Mouse (Mus musculus) ES-E14 (cell line): ENCODE data around the gene Dok3. TPM values are rescaled to one million over a fixed set of nuclear protein-coding genes. Genes with fewer than 3 reads are reported as not detected.

Source experiments
- DNase-seq: peaks from one replicate; pipeline ENCODE4 v3.0.0-alpha.2; 2013; ENCODE audit warnings: low read depth, low spot score
- H3K27ac ChIP-seq: 2 replicates; pipeline ENCODE4 v1.5.1; 2012; ENCODE audit warnings: low read depth, mild to moderate bottlenecking, low read length, moderate library complexity, mixed read lengths; ENCODE audit not compliant: poor library complexity, insufficient read depth, severe bottlenecking
- H3K36me3 ChIP-seq: 2 replicates; pipeline ENCODE4 v1.6.1; 2012; ENCODE audit warnings: mild to moderate bottlenecking, low read length, moderate library complexity, mixed read lengths; ENCODE audit not compliant: control insufficient read depth, poor library complexity, insufficient read depth, severe bottlenecking
- H3K4me1 ChIP-seq, 2 experiments: fragments of 150-350 bp in 1 of 2; sonication (generic) in 1 of 2; 2 replicates each; pipeline ENCODE4 v1.6.1; 2012; ENCODE audit warnings: low read length in 2 of 2, mild to moderate bottlenecking in 1 of 2, mixed read lengths in 1 of 2; ENCODE audit not compliant: control insufficient read depth in 2 of 2, insufficient read depth in 2 of 2, poor library complexity in 1 of 2
- H3K4me3 ChIP-seq, 2 experiments: fragments of 150-350 bp in 1 of 2; sonication (generic) in 1 of 2; 2 replicates each; pipeline ENCODE4 v1.5.1; 2012; ENCODE audit warnings: low read length in 2 of 2, low read depth in 1 of 2, mild to moderate bottlenecking in 1 of 2, mixed read lengths in 1 of 2; ENCODE audit not compliant: insufficient read depth in 1 of 2, poor library complexity in 1 of 2, severe bottlenecking in 1 of 2
- H3K9ac ChIP-seq: 2 replicates; pipeline ENCODE4 v1.6.1; 2012; ENCODE audit warnings: low read depth, mild to moderate bottlenecking, low read length, mixed read lengths; ENCODE audit not compliant: poor library complexity, insufficient read depth, severe bottlenecking
- H3K9me3 ChIP-seq: fragments of 150-350 bp; sonication (generic); 2 replicates; pipeline ENCODE4 v1.6.1; 2012; ENCODE audit warnings: low read depth, mild to moderate bottlenecking, low read length; ENCODE audit not compliant: control insufficient read depth, insufficient read depth
- CHD2 ChIP-seq: IDR thresholded peaks from 2 replicates; pipeline ENCODE4 v1.6.1; 2014; ENCODE audit warnings: mild to moderate bottlenecking, low read depth, low read length, inconsistent platforms
- HCFC1 ChIP-seq: IDR thresholded peaks from 2 replicates; pipeline ENCODE4 v1.6.1; 2012; ENCODE audit warnings: low read length, inconsistent platforms, borderline replicate concordance; ENCODE audit not compliant: insufficient read depth
- MAFK ChIP-seq: IDR thresholded peaks from 2 replicates; pipeline ENCODE4 v1.6.1; 2014; ENCODE audit warnings: mild to moderate bottlenecking, low read depth, low read length, inconsistent platforms; ENCODE audit not compliant: insufficient read depth
- ZC3H11A ChIP-seq: IDR thresholded peaks from 2 replicates; pipeline ENCODE4 v1.6.1; 2012; ENCODE audit warnings: low read depth, mild to moderate bottlenecking, inconsistent platforms, low read length, borderline replicate concordance
- ZNF384 ChIP-seq: IDR thresholded peaks from 2 replicates; pipeline ENCODE4 v1.6.1; 2012; ENCODE audit warnings: low read depth, low read length, inconsistent platforms
- in situ Hi-C, 2 experiments: fragments of 600-800 bp; cut with MboI; formaldehyde crosslinking; loops; one replicate each; pipeline ENCODE4 v1.15.1; 2025; ENCODE audit warnings: low sequenced_read_pairs in 2 of 2, inconsistent platforms in 1 of 2; ENCODE audit not compliant: unreplicated experiment in 2 of 2
- total RNA-seq: library from RNA; depleted of rRNA; stranded (reverse); fragments of 300-350 nt; gene quantifications from 2 replicates; pipeline ENCODE4 v1.2.3, GENCODE M21; 2012

Dok3 gene
- total RNA-seq, 1 experiment = 0.98 TPM

DNA sequence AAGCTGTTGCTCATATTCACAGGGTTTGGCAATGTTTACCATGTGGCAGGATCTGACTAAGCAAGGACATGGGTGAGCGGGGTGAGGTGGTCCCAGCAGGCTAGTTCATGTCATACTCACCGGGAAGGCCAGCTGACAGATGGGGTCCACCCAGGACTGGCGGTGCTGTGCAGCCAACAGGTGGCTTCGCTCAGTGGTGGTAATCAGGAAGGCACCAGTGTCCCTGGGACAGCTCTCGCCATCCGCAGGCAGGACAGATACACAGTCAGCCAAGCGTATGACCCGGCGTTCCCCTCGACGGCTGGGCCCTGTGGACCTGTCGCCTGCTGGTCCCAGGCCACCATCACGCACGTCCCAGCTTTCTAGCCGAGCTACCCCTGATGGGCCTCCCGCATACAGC lies 1.9 kb downstream of the Dok3 start:
- TF ChIP-seq HCFC1 = no peak
- no peak for TF ChIP-seq ZC3H11A
- TF ChIP-seq MAFK = no peak
- TF ChIP-seq ZNF384 = no peak
- TF ChIP-seq CHD2 = no peak
- Histone ChIP-seq H3K4me3 (peak overlapping the region in 1 of 2 experiments; percentile 5; a peak in 1 of 4 replicates), H3K36me3 (peaks cover 28% of the 10 kb centered on the region), H3K4me1 (peaks cover 4 to 5% of the 10 kb centered on the region in 2 experiments; a peak in 2 of 4 replicates), H3K9me3 (no peaks in the 10 kb centered on the region), H3K9ac (no peak overlapping the region; the same call in 1 of the 2 replicates), H3K27ac (no peak overlapping the region)
- DNase-seq = no peak
- in situ Hi-C loops = no loop called here

DNA sequence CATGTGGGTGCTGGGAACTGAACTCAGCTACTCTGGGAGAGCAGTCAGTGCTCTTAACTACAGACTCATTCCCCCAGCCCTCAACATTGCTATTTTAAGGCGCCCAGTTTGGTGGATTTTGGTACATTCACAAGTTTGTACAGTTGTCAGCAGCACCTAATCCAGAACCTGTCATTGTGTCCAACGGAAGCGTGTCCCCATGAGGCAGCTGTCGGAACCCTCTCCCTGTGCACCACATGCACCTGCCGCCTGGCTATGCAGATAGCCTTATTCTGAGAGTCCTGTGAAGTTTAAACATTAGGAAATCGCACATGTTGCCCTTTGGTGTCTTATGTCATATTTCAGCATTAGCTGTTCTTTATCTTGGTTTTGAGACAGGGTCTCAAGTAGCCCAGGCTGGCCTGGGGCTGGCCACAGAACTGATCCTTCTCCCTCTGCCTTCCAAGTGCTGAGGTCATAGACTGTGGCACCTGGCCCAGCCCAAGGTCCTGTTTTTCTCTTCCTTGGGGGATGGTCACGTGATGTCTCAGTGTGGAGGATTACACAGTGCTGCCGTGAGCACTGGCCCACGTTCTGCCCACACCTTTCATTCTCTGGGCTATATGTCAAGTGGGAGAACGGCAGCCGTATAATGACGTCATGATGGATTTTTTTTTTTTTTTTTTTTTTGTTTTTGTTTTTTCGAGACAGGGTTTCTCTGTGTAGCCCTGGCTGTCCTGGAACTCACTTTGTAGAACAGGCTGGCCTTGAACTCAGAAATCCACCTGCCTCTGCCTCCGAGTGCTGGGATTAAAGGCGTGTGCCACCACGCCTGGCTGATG lies 3.2 kb downstream of the Dok3 start:
- Histone ChIP-seq H3K4me1 (peaks cover 4 to 5% of the 10 kb centered on the region in 2 experiments; a peak in 2 of 4 replicates), H3K36me3 (peaks cover 15% of the 10 kb centered on the region), H3K9me3 (no peaks in the 10 kb centered on the region), H3K4me3 (no peak overlapping the region), H3K27ac (no peak overlapping the region), H3K9ac (no peak overlapping the region)
- in situ Hi-C loops = no loop called here
- DNase-seq = no peak
- TF ChIP-seq HCFC1 = no peak
- no peak for TF ChIP-seq CHD2
- no peak for TF ChIP-seq MAFK
- no peak for TF ChIP-seq ZC3H11A
- peak; percentile 65; the same call in 1 of the 2 replicates for TF ChIP-seq ZNF384

DNA sequence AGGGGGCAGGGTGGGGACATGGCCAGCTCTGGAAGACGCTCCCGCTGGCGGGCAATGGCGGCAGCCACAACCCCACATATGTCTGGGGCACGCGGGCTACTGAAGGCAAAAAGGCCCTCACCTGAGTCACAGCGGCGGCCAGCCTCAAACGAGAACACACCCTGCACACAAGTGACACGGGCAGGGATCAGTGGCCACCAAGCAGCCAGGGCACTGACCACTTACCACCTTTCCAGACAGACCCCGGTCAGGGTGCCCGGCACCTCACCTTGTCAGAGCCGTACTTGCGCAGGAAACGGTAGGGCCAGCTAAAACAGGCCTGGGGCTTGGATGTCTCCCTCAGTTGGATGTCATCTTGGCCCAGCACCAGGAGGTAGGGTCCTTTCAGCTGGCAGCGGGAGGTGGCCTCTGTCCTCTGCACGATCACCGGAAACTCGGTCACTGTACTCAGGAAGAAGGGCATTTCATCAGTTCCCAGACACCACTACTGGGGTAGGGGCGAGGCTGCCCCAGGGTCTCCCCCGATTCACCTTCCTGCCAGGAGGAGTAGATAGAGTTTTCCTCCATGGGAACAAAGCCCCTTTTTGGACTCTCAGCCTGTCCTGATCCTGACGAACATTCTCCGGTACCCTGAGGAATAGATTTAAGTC lies 5.0 kb downstream of the Dok3 start:
- Histone ChIP-seq H3K27ac (no peak overlapping the region), H3K4me1 (peaks cover 4 to 5% of the 10 kb centered on the region in 2 experiments; a peak in 2 of 4 replicates), H3K4me3 (peak overlapping the region; percentile 31 to 57; a peak in 3 of 4 replicates), H3K9ac (peak overlapping the region; percentile 5; the same call in 1 of the 2 replicates), H3K9me3 (no peaks in the 10 kb centered on the region), H3K36me3 (no peaks in the 10 kb centered on the region)
- no peak for DNase-seq
- TF ChIP-seq ZNF384 = no peak
- no peak for TF ChIP-seq ZC3H11A
- no peak for TF ChIP-seq MAFK
- TF ChIP-seq CHD2 = no peak
- no peak for TF ChIP-seq HCFC1
- in situ Hi-C loops = no loop called here

DNA sequence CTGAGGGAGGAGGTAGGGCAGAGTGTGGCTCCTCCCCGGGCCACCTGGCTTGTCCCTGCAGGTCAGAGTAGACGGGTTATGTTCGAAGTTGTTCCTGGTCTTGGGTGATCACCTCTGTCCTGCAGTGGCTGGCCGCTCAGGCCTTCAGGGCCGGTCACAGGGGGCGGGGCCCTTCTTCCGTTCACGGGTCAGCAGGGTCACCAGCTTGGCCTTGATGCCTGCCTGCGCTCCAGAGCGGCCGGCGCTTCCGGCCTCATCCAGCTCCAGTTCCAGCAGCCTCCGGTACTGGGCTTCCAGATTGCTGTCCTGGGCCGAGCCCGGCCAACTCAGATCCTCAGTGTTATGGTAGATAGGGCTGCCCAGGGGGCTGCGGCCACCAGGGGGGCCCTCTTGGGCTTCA lies 5.8 kb downstream of the Dok3 start:
- Histone ChIP-seq H3K36me3 (no peaks in the 10 kb centered on the region), H3K9me3 (no peaks in the 10 kb centered on the region), H3K4me3 (peak overlapping the region; percentile 31 to 57; a peak in 3 of 4 replicates), H3K27ac (no peak overlapping the region), H3K4me1 (peaks cover 4 to 5% of the 10 kb centered on the region in 2 experiments; a peak in 2 of 4 replicates), H3K9ac (peak overlapping the region; percentile 8; the same call in 1 of the 2 replicates)
- no peak for DNase-seq
- in situ Hi-C loops = no loop called here
- no peak for TF ChIP-seq CHD2
- no peak for TF ChIP-seq HCFC1
- no peak for TF ChIP-seq ZNF384
- TF ChIP-seq ZC3H11A = no peak
- TF ChIP-seq MAFK = no peak
